In the genomic region with DNA sequence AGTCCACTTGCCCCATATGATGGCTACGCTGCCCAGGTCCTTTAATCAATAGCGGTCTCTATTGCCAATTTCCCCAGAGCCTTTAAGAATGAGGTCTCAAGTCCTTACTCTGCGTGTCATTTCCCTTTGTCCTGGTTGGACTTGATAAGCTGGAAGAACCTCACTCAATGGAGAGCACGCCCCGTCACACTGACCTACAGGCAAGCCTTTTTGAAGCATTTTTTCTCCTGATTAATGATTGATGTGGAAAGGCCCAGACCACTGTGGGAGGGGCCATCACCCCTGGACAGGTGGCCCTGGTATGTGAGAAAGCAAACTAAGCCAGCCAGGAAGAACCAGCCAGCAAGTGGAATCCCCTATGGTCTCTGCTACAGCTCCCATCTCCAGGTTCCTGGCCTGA, we compare ENCODE assay signal across 17 mouse cellular contexts.
DNase-seq lines count a peak whose midpoint lies in the region; ATAC-seq and TF ChIP-seq lines count a peak whose summit lies in the region.
"Had no signal": no experiment of that assay in that cellular context is flagged by ENCODE, and none has a peak within 500 bp of the region (broad histone marks: within the 10 kb centered on the region; RNA-seq: fewer than 3 reads in every experiment).

No protein-coding gene starts in this region.

- TF ChIP-seq CTCF in kidney, adult 2 months (conservative IDR thresholded peaks at IDR 0.05; ENCODE audit: insufficient read depth, insufficient read length, low read depth, low read length) = no peak
- TF ChIP-seq CTCF in liver, embryonic 14.5 days (IDR thresholded peaks at IDR 0.05; ENCODE audit: low read depth) = no peak

- H3K9ac ChIP-seq in liver, embryonic 14.5 days (replicated peaks) = no peak overlapping the region
- H3K9ac ChIP-seq: embryonic facial prominence, embryonic 15.5 days; forebrain, embryonic 13.5 days; hindbrain, embryonic 14.5 days; limb, embryonic 12.5 days had no signal

- H3K4me2 ChIP-seq in liver, embryonic 14.5 days (ENCODE audit: low read depth) = no peak overlapping the region
- H3K4me2 ChIP-seq: embryonic facial prominence, embryonic 15.5 days; forebrain, embryonic 13.5 days; hindbrain, embryonic 14.5 days; limb, embryonic 12.5 days had no signal

- TF ChIP-seq POLR2A in kidney, adult 2 months (IDR thresholded peaks at IDR 0.05; ENCODE audit: low read depth, low read length) = no peak

- peak; percentile 86 for DNase-seq in kidney, adult 2 months
- DNase-seq in kidney, postnatal 14 days = peak; percentile 81
- peak in 2 of 3 experiments; percentile 13 to 24 for DNase-seq in liver, embryonic 14.5 days (ENCODE audit: low read depth in 3 of 3, low spot score in 3 of 3)
- DNase-seq in yolk sac, embryonic 10.5 days (ENCODE audit: low spot score) = peak; percentile 83
- DNase-seq in ovary, postnatal 10 days (ENCODE audit: low spot score) = no peak
- DNase-seq in adrenal gland, adult 8-10 months = no peak
- DNase-seq in adrenal gland, adult (ENCODE audit: inconsistent age in 2 of 2, low spot score in 1 of 2) = no peak
- DNase-seq: adrenal gland, postnatal 10 days; cerebellum, adult 9-10 months; heart, postnatal 14 days had no signal

- TF ChIP-seq EP300 in liver, embryonic 14.5 days (IDR thresholded peaks at IDR 0.05; ENCODE audit: low read depth) = no peak

- no peak overlapping the region for H3K4me3 ChIP-seq in kidney, adult 2 months (ENCODE audit: insufficient read depth, low read depth, low read length)
- no peak overlapping the region for H3K4me3 ChIP-seq in liver, embryonic 14.5 days (ENCODE audit: insufficient read depth in 1 of 2, low read depth in 2 of 2, low read length in 2 of 2)
- H3K4me3 ChIP-seq: embryonic facial prominence, embryonic 15.5 days; forebrain, embryonic 13.5 days; heart, embryonic 10.5 days; limb, embryonic 12.5 days had no signal

- peak; percentile 48; the same call in 1 of the 2 replicates for ATAC-seq in liver, embryonic 14.5 days (ENCODE audit: insufficient read depth)
- ATAC-seq: forebrain, embryonic 13.5 days; lung, postnatal 0 days had no signal

- H3K27me3 ChIP-seq in kidney, adult 2 months (replicated peaks; ENCODE audit: control insufficient read depth, insufficient read depth, low read length) = no peaks in the 10 kb centered on the region
- no peaks in the 10 kb centered on the region for H3K27me3 ChIP-seq in liver, embryonic 14.5 days (ENCODE audit: control insufficient read depth, insufficient read depth, low read length)
- H3K27me3 ChIP-seq: embryonic facial prominence, embryonic 15.5 days; forebrain, embryonic 13.5 days; limb, embryonic 12.5 days had no signal

- H3K27ac ChIP-seq in kidney, adult 2 months (ENCODE audit: insufficient read depth, low read depth, low read length) = no peak overlapping the region
- H3K27ac ChIP-seq in liver, embryonic 14.5 days = no peak overlapping the region
- H3K27ac ChIP-seq: embryonic facial prominence, embryonic 15.5 days; forebrain, embryonic 13.5 days; heart, embryonic 10.5 days; hindbrain, embryonic 14.5 days; limb, embryonic 12.5 days had no signal

- H3K4me1 ChIP-seq in kidney, adult 2 months (ENCODE audit: control insufficient read depth, insufficient read depth, low read length) = peaks cover 9% of the 10 kb centered on the region
- peaks cover 0 to 4% of the 10 kb centered on the region in 2 experiments; a peak in 2 of 4 replicates for H3K4me1 ChIP-seq in liver, embryonic 14.5 days (replicated peaks; ENCODE audit: control insufficient read depth in 2 of 2, insufficient read depth in 2 of 2, low read length in 1 of 2)
- H3K4me1 ChIP-seq: forebrain, embryonic 13.5 days; limb, embryonic 12.5 days had no signal

- H3K9me3 ChIP-seq in liver, embryonic 14.5 days (ENCODE audit: control insufficient read depth, low read length) = no peaks in the 10 kb centered on the region
- H3K9me3 ChIP-seq: embryonic facial prominence, embryonic 15.5 days; forebrain, embryonic 13.5 days; G1E; heart, embryonic 10.5 days; limb, embryonic 12.5 days had no signal

- H3K36me3 ChIP-seq in kidney, adult 2 months (ENCODE audit: control insufficient read depth, insufficient read depth, low read length) = peaks cover 1% of the 10 kb centered on the region; the same call in 1 of the 2 replicates
- peaks cover 37% of the 10 kb centered on the region for H3K36me3 ChIP-seq in liver, embryonic 14.5 days (replicated peaks; ENCODE audit: control insufficient read depth, insufficient read depth, low read depth)

- 49% methylated on average over 5 of the region's 5 CpGs for WGBS in kidney, adult 2 months
- 67% methylated on average over 5 of the region's 5 CpGs for WGBS in liver, embryonic 14.5 days (ENCODE audit: insufficient replicate concordance)

Comparison
In these comparisons a context has a peak if more than half of its experiments do, and no peak if none do; other contexts are left out.
1. DNase-seq: peak in kidney, adult 2 months (single experiment), kidney, postnatal 14 days (single experiment), liver, embryonic 14.5 days (2 of 3) and yolk sac, embryonic 10.5 days (single experiment); none in ovary, postnatal 10 days (single experiment), adrenal gland, adult 8-10 months (single experiment) and adrenal gland, adult (0 of 2).